Mouse (Mus musculus): ENCODE measurements around the gene Gstp1. TPM values are rescaled to one million over a fixed set of nuclear protein-coding genes. Genes with fewer than 3 reads are reported as not detected.

Gstp1 gene
- polyA plus RNA-seq, 1 experiment from 2014 or later = 462 TPM

- no peaks in the 10 kb centered on the region for H3K4me1 ChIP-seq (ENCODE audit: control insufficient read depth, insufficient read depth, low read length)
- H3K27ac ChIP-seq (replicated peaks; ENCODE audit: low read depth, low read length) = no peak overlapping the region
- no peak overlapping the region for H3K4me3 ChIP-seq (ENCODE audit: low read depth, low read length)
- DNase-seq (ENCODE audit: low spot score) (no peak), ATAC-seq (ENCODE audit: insufficient number of reproducible peaks, low FRiP score, low TSS enrichment, low read depth) (no peak)
- H3K9me3 ChIP-seq (ENCODE audit: control insufficient read depth, low read length) = peaks cover 3% of the 10 kb centered on the region; the same call in 1 of the 2 replicates
- 78% methylated on average over 7 of the region's 7 CpGs for WGBS
- H3K27me3 ChIP-seq (ENCODE audit: control insufficient read depth, insufficient read depth, low read length) = no peaks in the 10 kb centered on the region
- H3K9ac ChIP-seq (ENCODE audit: low read length) = no peak overlapping the region
- no peak overlapping the region for H3K4me2 ChIP-seq (ENCODE audit: low read depth, severe bottlenecking)
- H3K36me3 ChIP-seq (ENCODE audit: control insufficient read depth, insufficient read depth, low read length) = no peaks in the 10 kb centered on the region
Observed at GRCm38 (mm10) chr19:4023185-4023584, 14.6 kb downstream of the Gstp1 start.

DNA sequence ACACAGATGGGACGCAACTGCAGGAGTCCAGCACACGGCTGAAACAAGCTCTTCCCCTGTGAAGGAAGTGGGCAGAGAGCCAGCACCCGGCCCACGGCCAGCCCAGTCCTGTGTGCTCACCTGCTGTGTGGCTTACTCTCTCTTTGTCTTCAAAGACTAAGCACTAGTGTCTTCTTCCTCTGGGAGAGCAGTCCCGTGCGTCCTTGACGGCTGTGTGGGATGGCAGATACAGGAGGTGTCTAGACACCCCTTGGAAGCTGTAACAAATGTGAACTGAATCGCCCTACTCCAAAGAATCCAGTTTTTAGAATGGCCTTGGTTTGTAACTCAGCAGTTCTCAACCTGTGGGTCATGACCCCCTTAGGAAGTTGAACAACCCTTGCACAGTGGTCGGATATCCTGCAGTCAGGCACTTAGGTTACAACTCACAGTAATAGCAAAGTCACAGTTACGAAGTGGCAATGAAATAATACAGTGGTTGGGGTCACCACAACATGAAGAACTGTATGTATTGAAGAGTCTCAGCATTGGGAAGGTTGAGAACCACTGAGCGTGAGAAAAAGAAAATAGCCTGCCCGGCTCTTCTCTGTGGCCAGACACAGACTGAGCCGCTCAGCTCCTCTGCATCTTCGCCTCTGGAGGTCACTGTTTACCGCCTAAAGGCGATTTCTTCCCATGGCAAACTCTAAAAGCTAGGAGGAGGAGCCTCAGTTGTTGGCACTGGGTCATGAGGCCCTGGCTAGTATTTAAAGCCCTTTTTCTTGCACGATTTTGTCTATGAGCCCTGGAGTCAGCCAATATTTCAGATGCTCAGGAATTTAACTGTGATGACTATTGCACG is 18.8 kb downstream of the Gstp1 start:
- Histone ChIP-seq H3K9ac (ENCODE audit: low read length) (no peak overlapping the region), H3K36me3 (ENCODE audit: control insufficient read depth, insufficient read depth, low read length) (no peaks in the 10 kb centered on the region), H3K27me3 (ENCODE audit: control insufficient read depth, insufficient read depth, low read length) (no peaks in the 10 kb centered on the region), H3K4me3 (ENCODE audit: low read depth, low read length) (no peak overlapping the region), H3K27ac (replicated peaks; ENCODE audit: low read depth, low read length) (no peak overlapping the region), H3K4me1 (ENCODE audit: control insufficient read depth, insufficient read depth, low read length) (no peaks in the 10 kb centered on the region), H3K4me2 (ENCODE audit: low read depth, severe bottlenecking) (no peak overlapping the region), H3K9me3 (ENCODE audit: control insufficient read depth, low read length) (no peaks in the 10 kb centered on the region)
- ATAC-seq (ENCODE audit: insufficient number of reproducible peaks, low FRiP score, low TSS enrichment, low read depth) (0 out of 2 replicates have a peak, but pooled peaks have one; percentile 17), DNase-seq (ENCODE audit: low spot score) (peak; percentile 75)
- 41% methylated on average over 18 of the region's 18 CpGs for WGBS

- Histone ChIP-seq H3K36me3 (ENCODE audit: control insufficient read depth, insufficient read depth, low read length) (no peaks in the 10 kb centered on the region), H3K4me2 (ENCODE audit: low read depth, severe bottlenecking) (no peak overlapping the region), H3K9ac (ENCODE audit: low read length) (no peak overlapping the region), H3K9me3 (ENCODE audit: control insufficient read depth, low read length) (no peaks in the 10 kb centered on the region), H3K4me1 (ENCODE audit: control insufficient read depth, insufficient read depth, low read length) (no peaks in the 10 kb centered on the region), H3K4me3 (ENCODE audit: low read depth, low read length) (no peak overlapping the region), H3K27ac (replicated peaks; ENCODE audit: low read depth, low read length) (no peak overlapping the region), H3K27me3 (ENCODE audit: control insufficient read depth, insufficient read depth, low read length) (no peaks in the 10 kb centered on the region)
- ATAC-seq (ENCODE audit: insufficient number of reproducible peaks, low FRiP score, low TSS enrichment, low read depth) (no peak), DNase-seq (ENCODE audit: low spot score) (no peak)
- WGBS = 56% methylated on average over 10 of the region's 10 CpGs
Observed at GRCm38 (mm10) chr19:4017921-4018587, 19.7 kb downstream of the Gstp1 start.

DNA sequence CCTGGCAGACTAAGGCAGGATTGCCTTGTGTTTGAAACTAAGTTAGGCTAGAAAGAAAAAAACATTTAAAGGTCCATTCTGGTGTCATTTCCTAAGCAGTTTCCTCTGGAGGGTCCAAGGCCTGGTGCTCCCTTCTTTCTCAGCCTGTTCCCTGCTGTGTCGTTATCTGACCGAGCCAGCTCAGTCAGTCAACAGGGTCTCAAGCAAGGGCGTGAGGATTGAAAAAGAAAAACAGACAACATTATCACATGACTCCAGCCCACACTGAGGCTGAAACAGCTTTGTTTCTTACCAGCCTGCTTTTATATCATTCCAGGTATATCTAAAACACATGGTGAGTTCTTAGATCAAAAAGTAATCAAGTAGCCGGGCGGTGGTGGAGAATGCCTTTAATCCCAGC is 22.1 kb downstream of the Gstp1 start:
- no peak overlapping the region for H3K4me2 ChIP-seq (ENCODE audit: low read depth, severe bottlenecking)
- DNase-seq (ENCODE audit: low spot score) (no peak), ATAC-seq (ENCODE audit: insufficient number of reproducible peaks, low FRiP score, low TSS enrichment, low read depth) (no peak)
- H3K36me3 ChIP-seq (ENCODE audit: control insufficient read depth, insufficient read depth, low read length) = no peaks in the 10 kb centered on the region
- no peak overlapping the region for H3K4me3 ChIP-seq (ENCODE audit: low read depth, low read length)
- H3K27ac ChIP-seq (replicated peaks; ENCODE audit: low read depth, low read length) = no peak overlapping the region
- H3K9ac ChIP-seq (ENCODE audit: low read length) = no peak overlapping the region; the same call in 1 of the 2 replicates
- H3K27me3 ChIP-seq (ENCODE audit: control insufficient read depth, insufficient read depth, low read length) = no peaks in the 10 kb centered on the region
- 0 out of 2 replicates have a peak, but pooled peaks cover 3% of the 10 kb centered on the region for H3K4me1 ChIP-seq (ENCODE audit: control insufficient read depth, insufficient read depth, low read length)
- no peaks in the 10 kb centered on the region for H3K9me3 ChIP-seq (ENCODE audit: control insufficient read depth, low read length)
- WGBS = 59% methylated on average over 5 of the region's 5 CpGs

- Histone ChIP-seq H3K36me3 (ENCODE audit: control insufficient read depth, insufficient read depth, low read length) (no peaks in the 10 kb centered on the region), H3K9ac (ENCODE audit: low read length) (no peak overlapping the region)
Observed at GRCm38 (mm10) chr19:4014802-4015201, 23.0 kb downstream of the Gstp1 start.

GRCm38 (mm10) chr19:4013066-4013465 is 24.7 kb downstream of the Gstp1 start:
- Histone ChIP-seq H3K27ac (replicated peaks; ENCODE audit: low read depth, low read length) (no peak overlapping the region), H3K27me3 (ENCODE audit: control insufficient read depth, insufficient read depth, low read length) (no peaks in the 10 kb centered on the region), H3K4me1 (ENCODE audit: control insufficient read depth, insufficient read depth, low read length) (0 out of 2 replicates have a peak, but pooled peaks cover 3% of the 10 kb centered on the region), H3K4me2 (ENCODE audit: low read depth, severe bottlenecking) (peak overlapping the region; percentile 44), H3K9ac (ENCODE audit: low read length) (peak overlapping the region; percentile 65), H3K4me3 (ENCODE audit: low read depth, low read length) (peak overlapping the region; percentile 67), H3K36me3 (ENCODE audit: control insufficient read depth, insufficient read depth, low read length) (peaks cover 6% of the 10 kb centered on the region; the same call in 1 of the 2 replicates), H3K9me3 (ENCODE audit: control insufficient read depth, low read length) (no peaks in the 10 kb centered on the region)
- 24% methylated on average over 9 of the region's 9 CpGs for WGBS
- ATAC-seq (ENCODE audit: insufficient number of reproducible peaks, low FRiP score, low TSS enrichment, low read depth) (peak; percentile 38; the same call in 1 of the 2 replicates), DNase-seq (ENCODE audit: low spot score) (no peak)

More at GRCm38 (mm10) chr19:4014802-4015201, 23.0 kb downstream of the Gstp1 start:
- H3K9me3 ChIP-seq (ENCODE audit: control insufficient read depth, low read length) = no peaks in the 10 kb centered on the region
- 0 out of 2 replicates have a peak, but pooled peaks cover 3% of the 10 kb centered on the region for H3K4me1 ChIP-seq (ENCODE audit: control insufficient read depth, insufficient read depth, low read length)
- no peak overlapping the region for H3K4me3 ChIP-seq (ENCODE audit: low read depth, low read length)
- ATAC-seq (ENCODE audit: insufficient number of reproducible peaks, low FRiP score, low TSS enrichment, low read depth) = no peak
- H3K4me2 ChIP-seq (ENCODE audit: low read depth, severe bottlenecking) = no peak overlapping the region
- no peaks in the 10 kb centered on the region for H3K27me3 ChIP-seq (ENCODE audit: control insufficient read depth, insufficient read depth, low read length)
- no peak for DNase-seq (ENCODE audit: low spot score)
- H3K27ac ChIP-seq (replicated peaks; ENCODE audit: low read depth, low read length) = no peak overlapping the region

GRCm38 (mm10) chr19:4012432-4013022 is 25.3 kb downstream of the Gstp1 start, which contains the start of gene Ndufv1:
Gene Ndufv1, minus strand, starts transcription at chr19:4012806.
- H3K4me1 ChIP-seq (ENCODE audit: control insufficient read depth, insufficient read depth, low read length) = 0 out of 2 replicates have a peak, but pooled peaks cover 3% of the 10 kb centered on the region
- peak; percentile 98 for ATAC-seq (ENCODE audit: insufficient number of reproducible peaks, low FRiP score, low TSS enrichment, low read depth)
- H3K9ac ChIP-seq (ENCODE audit: low read length) = peak within 1 kb of the TSS; percentile 68
- H3K4me3 ChIP-seq (ENCODE audit: low read depth, low read length) = peak within 1 kb of the TSS; percentile 67
- peak within 1 kb of the TSS; percentile 76 for H3K4me2 ChIP-seq (ENCODE audit: low read depth, severe bottlenecking)
- peaks cover 11% of the 10 kb centered on the region for H3K36me3 ChIP-seq (ENCODE audit: control insufficient read depth, insufficient read depth, low read length)
- no peaks in the 10 kb centered on the region for H3K27me3 ChIP-seq (ENCODE audit: control insufficient read depth, insufficient read depth, low read length)
- under 1% methylated on average over 45 of the region's 45 CpGs for WGBS
- H3K27ac ChIP-seq (replicated peaks; ENCODE audit: low read depth, low read length) = no peak within 1 kb of the TSS
- peak; percentile 98 for DNase-seq (ENCODE audit: low spot score)
- H3K9me3 ChIP-seq (ENCODE audit: control insufficient read depth, low read length) = no peaks in the 10 kb centered on the region

DNA sequence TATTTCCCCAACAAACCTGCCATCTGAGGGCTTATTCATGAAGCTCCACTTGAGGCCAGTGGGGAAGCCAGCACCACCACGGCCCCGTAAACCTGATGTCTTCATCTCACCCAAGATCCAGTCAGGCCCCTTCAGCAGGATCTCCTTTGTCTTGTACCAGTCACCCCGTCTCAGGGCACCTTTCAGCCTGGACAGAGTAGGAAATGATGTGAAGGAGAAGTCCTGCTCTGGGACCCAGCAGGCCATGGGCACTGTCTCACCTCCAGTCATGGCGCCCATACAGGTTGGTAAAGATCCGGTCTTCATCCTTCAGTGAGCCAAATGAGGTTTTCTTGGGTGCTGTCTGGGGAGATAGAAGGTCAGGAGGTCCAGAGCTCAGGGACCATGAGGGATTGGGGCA is 26.7 kb downstream of the Gstp1 start:
- Histone ChIP-seq H3K4me3 (ENCODE audit: low read depth, low read length) (no peak overlapping the region), H3K9ac (ENCODE audit: low read length) (no peak overlapping the region), H3K4me1 (ENCODE audit: control insufficient read depth, insufficient read depth, low read length) (0 out of 2 replicates have a peak, but pooled peaks cover 3% of the 10 kb centered on the region), H3K4me2 (ENCODE audit: low read depth, severe bottlenecking) (no peak overlapping the region), H3K27ac (replicated peaks; ENCODE audit: low read depth, low read length) (no peak overlapping the region), H3K9me3 (ENCODE audit: control insufficient read depth, low read length) (no peaks in the 10 kb centered on the region), H3K27me3 (ENCODE audit: control insufficient read depth, insufficient read depth, low read length) (no peaks in the 10 kb centered on the region), H3K36me3 (ENCODE audit: control insufficient read depth, insufficient read depth, low read length) (peaks cover 19% of the 10 kb centered on the region)
- DNase-seq (ENCODE audit: low spot score) = no peak
- WGBS = 94% methylated on average over 5 of the region's 5 CpGs
- no peak for ATAC-seq (ENCODE audit: insufficient number of reproducible peaks, low FRiP score, low TSS enrichment, low read depth)
